Mouse (Mus musculus) thymus, postnatal 10 days (tissue): ENCODE data around the gene Tbc1d17.

Source experiments
- DNase-seq, 2 experiments: peaks; one replicate each; pipeline ENCODE4 v3.0.0; 2021; ENCODE audit warnings: low spot score in 2 of 2

Gene Tbc1d17

DNA sequence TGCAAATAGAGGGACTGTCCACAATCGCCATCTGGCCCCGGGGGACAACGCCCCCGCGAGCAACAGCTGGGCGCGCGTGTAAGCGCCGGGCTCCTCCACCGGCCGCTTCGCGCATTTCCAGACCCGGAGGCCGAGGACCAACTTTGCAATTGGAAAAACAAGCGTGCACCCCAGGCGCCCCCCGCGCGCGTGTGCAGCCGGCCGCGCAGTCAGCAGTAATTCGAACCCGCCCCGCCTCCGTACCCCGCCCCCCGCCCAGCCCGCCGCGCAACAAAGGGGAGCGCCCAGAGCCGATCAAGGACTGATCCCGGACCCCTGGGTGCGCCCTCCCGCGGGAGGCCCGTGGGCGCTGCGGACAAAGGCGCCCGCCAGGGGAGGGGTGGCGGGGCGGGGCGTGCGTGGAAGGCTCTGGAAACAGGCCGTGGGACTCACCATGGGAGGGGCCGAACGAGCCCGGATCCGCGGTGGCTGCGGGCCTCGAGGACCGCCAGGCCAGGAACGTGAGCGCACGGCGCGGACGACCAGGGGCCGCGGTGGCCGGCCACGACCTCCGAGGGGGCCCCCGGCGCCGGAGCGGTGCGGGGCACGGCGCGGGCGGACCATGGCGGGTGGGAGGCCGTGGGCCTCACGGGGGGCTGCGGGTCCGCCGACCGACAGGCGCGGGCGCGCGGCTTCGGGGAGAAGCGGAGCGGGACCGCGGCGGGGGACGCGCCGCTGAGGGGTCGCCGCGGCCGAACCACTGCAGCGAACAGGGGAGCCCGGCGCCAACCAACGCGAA, 20.2 kb upstream of the Tbc1d17 start:
- DNase-seq = peak; percentile 45 to 47

DNA sequence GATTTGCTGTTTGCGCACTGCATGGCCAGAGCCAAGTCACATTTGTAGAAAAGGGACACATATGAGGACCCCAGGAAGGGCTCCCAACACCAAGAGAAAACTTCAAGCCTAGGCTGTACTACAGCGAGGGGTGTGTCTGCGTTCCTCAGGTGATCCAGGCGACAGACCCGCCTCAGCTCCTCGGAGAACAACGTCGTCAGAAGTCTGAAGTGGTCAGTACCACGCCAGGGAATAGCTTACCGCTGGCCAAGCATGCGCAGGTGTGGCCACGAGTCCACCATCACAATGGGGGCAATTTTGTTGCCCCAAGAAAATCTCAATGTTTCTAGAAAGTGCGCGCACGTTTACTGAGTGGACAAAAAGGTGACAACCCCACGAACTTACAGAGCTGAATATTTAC, 19.6 kb upstream of the Tbc1d17 start:
- DNase-seq = no peak

DNA sequence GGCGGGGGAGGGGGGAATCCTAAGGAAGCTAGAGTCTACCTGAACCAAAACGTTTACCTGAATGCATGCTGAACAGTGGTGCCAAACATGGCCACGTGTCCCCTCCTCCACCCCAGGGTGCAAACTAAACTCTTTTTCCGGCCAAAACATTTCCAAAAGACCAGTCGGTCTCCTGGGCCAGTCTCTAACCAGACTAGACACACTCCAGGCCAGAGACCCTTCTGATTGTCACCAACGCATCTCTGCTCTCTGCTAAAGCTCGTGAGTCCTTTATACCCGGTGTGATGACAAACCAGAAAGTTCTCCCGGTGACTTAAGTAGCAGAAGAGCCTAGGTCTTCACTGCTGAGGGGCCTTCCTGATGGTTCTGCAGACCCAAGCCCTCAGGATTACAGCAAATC, 18.9 kb upstream of the Tbc1d17 start:
- DNase-seq = no peak

DNA sequence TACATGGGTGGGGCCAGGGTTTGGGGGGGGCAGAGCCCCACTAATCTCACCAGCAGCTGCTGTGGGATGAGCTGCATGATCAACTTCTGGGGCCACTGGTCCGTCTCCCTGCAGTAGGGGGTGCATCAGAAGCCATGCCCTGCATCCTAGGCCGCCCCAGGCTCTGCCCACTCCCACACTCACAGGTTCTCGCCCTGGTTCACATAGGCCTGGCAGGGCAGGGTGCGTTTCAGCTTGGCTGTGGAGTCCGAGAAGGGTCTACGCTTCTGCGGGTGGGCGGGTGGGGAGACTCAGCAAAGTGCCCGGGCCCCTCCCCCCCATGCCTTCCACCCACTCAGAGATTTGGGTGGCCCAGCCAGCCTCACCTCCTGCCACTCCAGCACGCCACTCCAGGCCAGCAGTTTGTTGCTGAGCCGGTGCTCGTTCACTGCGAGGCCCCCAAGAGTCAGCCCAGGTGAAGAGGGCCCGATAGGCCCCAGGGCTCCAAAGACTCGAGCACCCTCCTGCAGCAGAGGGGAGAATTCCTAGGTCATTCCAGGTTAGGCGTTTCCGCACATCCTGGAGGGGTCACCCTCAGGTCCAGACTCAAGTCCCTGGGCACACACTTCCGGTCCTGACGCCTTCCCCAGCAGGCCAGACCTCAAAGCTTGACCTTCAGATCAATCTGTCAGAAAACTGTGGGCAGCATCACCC, 18.3 kb upstream of the Tbc1d17 start:
- DNase-seq = no peak

DNA sequence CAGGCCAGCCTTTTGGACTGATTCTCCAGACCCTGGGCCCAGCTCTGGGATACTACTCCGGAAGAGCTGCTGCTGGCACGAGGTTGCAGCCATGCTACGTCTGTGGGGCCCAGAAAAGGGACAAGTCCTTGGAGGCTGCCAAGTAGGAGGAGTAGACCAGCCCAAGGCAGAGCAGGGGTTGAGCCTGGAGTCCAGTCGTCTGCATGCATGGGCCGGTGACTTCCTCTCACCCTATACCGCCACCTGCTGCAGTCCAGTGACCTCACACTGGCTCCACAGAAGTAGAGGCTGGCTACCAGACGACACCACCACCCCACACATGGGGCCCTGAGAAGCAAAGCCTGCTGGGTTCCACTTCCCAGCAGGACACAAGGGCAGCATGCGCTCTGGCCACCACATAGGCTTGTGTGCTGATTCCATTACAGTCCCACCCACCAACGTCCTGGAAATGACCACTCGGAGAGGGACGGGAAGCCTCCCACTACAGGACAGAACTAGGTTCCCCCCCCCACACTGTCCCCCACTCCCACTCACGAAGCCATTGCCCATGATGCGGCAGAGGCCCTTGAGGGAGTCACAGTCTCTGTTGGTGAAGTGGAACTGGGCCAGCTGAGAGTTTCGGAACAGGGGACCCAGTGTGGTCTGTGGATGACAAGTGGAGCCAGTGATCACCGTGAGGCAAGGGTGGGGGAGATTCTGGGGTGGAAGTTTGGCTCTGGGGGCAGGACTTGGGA, 17.6 kb upstream of the Tbc1d17 start:
- no peak for DNase-seq

DNA sequence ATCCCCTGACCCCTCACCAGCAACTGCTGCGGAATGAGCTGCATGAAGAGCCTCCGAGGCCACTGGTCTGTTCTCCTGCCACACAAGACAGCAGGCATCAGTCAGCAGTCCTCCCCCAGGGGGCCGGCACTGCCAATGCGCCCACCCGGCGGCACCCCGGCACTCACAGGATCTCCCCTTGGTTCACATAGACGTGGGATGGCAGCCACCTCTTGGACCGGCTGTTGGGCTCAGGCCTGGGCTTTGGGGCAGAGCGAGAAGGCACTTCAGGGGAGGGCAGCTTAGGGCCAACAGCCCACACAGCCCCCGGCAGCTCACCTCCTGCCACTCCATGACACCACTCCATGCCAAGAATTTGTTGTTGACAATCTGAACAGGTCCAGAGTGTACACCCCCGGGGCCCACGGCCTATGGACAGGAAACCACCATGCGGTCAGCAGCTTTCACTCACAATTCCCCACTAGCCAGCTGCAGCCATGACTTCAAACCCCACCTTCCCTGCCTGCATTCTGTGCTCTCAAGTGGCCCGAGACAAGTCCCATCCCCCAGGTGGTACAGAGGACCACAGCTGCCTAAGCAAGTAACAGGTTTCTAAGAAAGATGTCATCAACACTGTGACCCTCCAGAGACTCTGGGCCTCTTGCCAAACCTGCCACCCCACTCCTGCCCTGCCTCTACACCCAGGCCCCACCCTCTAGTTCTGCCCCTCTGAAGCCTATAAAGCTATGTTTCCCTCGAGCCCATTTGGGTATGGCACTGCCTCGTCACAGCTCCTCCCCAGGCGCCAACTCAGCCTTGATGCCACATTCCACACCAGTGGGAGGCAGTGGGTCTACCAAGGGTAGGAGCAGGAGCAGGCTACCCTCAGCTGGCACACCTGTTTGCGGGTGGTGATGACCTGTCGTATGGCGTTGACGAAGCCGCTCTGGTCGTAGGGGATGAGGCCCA, 16.0 kb upstream of the Tbc1d17 start:
- no peak for DNase-seq

DNA sequence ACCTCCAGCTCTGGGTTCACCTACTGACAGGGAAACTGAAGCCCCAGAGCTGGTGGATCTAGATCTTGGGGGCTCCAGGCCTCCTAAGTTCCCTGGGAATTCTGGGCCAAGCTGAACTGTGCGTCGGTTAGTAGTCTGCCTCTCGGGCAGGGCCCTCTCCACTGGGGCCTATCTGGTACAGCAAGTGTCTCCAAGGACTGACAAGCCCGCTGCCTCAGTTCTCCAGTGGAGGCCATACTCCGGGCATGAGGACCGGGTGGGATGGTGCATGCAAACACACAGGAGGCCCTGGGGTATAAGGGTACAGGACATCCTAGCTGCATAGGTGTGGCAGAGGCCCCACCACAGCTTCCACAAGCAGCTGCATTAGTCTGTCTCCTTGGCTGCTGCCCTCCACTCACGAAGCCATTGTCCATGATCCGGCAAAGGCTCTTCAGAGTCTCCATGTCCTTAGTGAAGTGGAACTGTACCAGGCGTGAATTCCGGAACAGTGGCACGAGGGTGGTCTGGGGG, 15.2 kb upstream of the Tbc1d17 start:
- no peak for DNase-seq

DNA sequence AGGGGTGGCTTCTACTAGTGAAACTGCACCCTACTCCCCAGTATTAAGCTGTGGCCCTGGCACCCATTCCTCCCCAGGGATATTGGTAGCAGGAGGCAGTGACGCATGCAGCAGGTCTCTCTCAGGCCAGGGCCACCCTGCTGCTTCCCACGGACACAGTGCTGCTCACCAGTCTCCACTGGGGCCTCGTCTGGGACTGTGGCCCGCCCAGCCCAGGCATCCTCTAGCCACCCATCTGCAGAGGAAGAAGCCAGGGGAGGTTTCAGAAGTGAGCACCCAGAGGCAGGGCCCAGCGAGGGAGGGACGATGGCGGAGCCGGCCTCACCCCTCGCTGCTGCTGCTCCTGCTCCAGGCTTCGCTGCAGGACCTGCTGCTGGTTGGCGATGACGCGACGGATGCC, 14.3 kb upstream of the Tbc1d17 start:
- no peak for DNase-seq

DNA sequence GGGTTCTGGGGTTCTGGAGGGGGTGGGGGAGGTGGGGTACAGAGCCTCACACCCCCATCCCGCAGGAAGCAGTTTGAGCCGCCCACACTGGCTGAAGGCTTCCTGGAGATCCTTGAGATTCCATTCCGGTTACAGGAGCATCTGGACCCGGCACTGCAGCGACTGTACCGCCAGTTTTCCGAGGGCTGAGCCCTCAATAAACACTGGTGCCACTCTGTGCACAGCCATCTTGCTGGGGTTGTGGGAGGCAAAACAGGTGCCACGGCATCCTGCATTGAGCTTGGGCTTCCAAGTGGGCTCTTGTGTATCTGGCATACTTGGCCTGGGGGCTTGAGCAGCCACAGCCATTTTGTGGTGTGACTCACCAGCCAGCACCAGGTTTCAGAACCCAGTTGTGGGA, 13.6 kb upstream of the Tbc1d17 start:
- no peak for DNase-seq

DNA sequence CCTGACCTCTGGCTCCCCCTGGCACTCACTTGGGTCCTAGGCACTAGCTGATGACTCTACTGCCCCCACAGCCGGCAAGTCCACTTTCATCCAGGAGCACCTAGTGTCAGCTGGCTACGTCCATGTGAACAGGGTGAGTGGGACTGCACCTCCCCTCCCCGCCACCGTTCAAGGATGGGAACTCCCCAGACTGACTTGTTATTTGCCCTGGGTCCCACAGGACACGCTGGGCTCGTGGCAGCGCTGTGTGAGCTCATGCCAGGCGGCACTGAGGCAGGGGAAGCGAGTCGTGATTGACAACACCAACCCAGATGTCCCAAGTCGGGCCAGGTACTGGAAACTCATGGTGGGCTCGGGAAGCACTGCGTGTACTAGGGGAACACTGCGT, 12.5 kb upstream of the Tbc1d17 start:
- no peak for DNase-seq

DNA sequence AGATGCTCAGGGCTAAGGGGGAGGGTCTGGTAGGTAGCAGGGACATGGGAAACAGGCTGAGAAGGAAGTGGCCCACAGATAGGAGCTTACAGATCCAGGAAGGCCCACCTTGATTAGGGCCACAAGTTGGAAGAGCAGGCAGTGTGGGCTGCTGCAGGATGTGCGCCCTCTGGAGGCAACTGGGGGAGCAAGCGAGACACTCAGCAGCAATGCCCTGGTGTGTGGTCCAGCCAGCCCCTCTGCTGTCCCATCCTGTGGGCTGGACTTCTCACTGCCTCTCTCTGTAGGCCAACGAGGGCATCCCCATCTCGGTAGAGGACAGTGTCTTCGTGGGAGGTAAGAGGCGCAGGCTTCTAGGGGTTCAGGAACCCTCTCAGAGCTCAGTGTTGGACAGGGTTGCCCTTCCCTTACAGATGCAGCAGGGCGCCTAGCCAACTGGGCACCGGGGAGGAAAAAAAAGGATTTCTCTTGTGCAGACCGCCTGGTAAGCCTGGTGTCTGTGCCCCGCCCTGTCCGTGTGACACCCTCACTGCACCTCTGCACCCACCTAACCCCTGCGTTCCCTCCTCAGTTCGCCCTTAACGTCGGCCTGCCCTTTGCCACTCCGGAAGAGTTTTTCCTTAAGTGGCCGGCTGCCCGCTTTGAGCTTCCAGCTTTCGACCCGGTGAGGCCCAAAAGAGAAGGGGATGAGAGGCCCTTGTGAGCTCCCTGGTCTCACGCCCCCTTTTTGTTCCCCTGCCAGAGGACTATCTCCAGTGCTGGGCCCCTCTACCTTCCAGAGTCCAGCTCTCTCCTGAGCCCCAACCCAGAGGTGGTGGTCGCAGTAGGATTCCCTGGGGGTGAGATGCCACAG, 11.9 kb upstream of the Tbc1d17 start:
- peak in 1 of 2 experiments; percentile 75 for DNase-seq

DNA sequence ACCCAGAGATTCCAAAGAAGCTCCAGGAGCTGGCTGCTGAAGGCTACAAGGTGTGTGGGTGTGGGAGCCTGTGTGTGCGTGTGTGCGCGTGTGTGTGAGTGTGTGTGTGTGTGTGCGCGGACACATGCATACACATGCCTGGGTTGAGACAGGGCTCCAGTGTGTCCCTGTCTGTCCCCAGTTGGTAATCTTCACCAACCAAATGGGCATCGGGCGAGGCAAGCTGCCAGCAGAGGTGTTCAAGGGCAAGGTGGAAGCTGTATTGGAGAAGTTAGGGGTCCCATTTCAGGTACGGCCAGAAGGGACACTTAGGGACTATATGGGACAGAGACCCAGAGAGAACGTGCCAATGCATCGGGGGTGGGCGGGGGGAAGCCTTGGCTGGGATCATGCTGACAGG, 11.0 kb upstream of the Tbc1d17 start:
- DNase-seq = no peak

DNA sequence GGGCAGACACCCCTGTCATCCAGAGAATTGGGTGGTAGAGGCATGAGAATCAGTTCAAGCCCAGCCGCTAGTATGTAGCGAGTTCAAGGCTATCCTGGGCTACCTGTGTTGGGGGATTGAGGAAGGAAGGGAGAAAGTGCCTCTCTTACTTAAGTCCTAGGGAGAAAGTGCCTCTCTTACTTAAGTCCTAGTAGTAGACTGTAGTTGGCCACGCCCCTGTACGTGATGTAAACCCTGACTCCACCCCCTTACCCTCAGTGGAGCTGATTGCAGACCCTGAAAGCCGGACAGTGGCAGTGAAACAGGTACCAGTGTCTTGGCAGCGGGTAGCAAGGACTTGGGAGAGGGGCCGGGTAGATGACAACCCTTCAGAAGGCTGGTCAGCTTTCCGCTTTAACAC, 9.0 kb upstream of the Tbc1d17 start:
- DNase-seq = peak in 1 of 2 experiments; percentile 48

DNA sequence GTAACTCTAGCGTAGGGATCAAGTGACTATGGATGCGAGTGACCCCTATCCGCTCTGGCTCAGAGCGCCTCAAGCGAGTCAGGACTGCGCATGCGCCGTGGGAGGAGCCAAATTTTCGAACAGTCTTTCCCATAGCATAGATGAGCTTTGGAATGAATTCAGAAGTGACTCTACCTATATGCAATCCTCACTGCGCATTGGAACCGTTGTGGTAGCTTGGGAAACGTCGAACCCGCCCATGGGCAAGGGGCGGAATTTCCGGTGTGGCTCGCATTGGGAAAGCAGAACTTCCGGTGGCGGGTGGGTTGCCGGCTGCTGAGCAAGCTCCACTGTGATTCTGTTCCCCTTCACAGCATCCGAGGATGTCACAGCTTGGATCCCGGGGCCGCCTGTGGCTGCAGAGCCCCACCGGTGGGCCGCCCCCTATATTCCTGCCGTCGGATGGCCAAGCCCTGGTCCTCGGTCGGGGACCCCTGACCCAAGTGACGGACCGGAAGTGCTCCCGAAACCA, 8.2 kb upstream of the Tbc1d17 start, which contains the start of gene Pnkp:
TSS of gene Pnkp (plus strand) at position 98 of the 511 bp plus-strand sequence.
- peak; percentile 80 to 84 for DNase-seq

DNA sequence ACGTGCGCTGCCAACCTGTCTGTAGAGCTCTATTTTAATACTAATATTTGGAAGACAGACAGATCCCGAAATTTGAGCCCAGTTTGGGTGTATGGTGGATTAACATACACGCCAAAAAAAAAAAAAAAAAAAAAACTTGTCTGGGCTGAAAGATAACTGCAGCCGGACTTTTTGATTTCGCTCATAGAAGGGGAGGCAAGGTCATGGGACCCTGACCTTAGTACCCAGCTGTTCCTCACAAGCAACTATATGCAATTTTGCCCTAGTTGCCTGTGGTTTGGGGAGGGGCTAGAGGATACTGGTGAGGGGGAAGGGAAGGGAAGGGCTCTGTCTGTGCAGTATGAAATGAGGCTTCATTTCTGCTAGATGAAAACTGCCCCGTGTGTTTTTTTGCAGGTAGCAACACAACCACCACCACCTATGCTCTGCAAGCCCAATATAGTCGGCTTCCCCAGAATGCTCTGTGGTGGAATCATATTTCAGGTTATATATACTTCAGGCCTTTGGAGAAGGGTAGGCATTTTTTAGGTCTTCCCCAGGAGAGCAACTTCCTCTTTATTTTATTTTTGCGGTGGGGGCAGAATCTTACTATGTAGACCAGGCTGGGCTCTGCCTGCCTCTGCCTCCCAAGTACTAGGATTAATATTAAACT, 7.5 kb upstream of the Tbc1d17 start:
- peak in 1 of 2 experiments; percentile 48 for DNase-seq

DNA sequence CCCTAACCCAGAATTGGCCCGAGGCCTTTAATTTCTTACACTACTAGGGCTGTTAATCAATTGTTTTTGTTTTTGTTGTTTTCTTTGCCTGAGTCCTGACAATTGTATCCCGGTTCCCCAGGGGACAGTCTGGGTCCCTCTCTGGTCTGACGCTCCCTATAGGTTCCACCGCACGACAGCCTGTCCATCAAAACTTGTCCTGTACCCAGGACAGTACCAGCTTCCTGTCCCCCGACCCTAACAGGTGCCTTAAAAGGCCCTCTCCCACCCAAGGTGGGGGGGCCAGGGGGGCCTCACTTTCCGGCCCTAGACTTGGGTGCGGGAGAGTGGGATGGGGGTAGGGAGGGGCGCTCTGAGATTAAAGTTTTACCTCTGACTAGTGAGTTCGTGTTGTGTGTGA, 6.2 kb upstream of the Tbc1d17 start:
- DNase-seq = no peak

DNA sequence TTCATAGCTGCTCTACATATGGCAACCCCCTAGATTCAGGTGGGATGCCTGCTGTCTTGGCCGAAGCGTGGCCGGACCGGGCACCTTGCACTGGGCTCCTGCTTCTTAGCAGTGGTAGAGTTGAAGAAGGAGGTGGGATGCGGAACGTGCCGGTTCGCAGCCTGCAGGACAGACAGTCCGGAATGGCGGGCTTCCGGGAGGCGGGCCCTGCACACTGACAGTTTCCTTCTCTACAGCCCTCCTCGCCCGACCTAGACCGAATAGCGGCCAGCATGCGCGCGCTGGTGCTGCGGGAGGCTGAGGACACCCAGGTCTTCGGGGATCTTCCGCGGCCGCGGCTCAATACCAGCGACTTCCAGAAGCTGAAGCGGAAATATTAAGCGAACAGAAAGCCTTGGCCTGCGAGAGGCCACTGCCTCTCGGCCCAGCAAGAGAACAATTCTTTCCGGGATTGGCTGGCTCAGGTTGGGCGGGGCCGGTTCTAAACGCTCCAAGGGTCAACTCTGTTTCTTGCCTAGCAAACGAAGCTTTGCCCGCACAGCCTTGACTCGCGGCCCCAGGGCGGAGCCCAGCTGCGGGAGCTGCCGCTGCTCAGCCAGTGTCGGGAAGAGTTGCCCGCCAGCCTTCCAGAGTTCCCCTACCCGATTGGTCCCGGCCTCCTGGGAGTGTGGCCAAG, 5.6 kb upstream of the Tbc1d17 start:
- peak; percentile 73 to 75 for DNase-seq

DNA sequence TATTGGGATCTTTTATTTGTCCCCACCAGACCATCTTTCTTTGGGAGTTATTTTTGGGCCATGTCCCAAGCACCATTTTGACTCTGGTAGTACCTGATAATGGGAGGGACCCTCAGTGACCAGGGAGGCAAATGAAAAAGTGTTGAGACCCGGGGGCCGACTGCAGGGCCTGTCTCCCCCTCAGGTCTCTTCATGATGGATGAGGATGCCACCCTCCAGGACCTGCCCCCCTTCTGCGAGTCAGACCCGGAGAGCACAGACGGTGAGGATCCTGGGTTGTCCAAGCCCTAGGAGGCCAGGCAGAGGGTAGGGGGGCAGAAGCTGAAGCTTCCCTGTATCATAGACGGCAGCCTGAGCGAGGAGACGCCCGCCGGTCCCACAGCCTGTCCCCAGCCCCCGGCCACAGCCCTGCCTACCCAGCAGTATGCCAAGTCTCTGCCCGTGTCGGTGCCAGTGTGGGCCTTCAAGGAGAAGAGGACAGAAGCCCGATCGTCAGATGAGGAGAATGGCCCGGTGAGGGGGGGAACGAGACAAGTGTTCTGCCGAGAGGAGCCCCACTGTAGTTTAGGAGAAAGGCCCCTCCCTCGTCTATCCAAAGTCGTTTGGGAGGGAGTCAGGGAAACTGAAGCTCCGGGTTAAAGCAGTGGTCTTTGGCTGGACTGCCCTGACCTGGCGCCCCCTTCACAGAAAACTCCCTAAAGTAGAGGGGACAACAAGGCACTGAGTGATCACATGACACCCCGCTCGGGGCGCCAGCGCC, 4.9 kb upstream of the Tbc1d17 start:
- DNase-seq = no peak
